Mouse (Mus musculus) heart, embryonic 13.5 days (tissue): ENCODE measurements around the gene Hsdl2. TPM values are rescaled to one million over a fixed set of nuclear protein-coding genes. Genes with fewer than 3 reads are reported as not detected.
A peak's percentile ranks its signal among the peaks of the same experiment; 100 is the strongest.

Experiments used
- ATAC-seq: fragments of 200-750 bp; cut with Nextera tagmentation; 2 replicates; pipeline ENCODE4 v1.8.0; 2017; ENCODE audit warnings: moderate TSS enrichment; ENCODE audit not compliant: insufficient number of reproducible peaks, low FRiP score, low TSS enrichment; ENCODE audit errors: extremely low read depth
- H3K27ac ChIP-seq: fragments of 300-500 bp; sonication (generic); replicated peaks from 2 replicates; pipeline ENCODE4 v1.5.1; 2015; ENCODE audit warnings: moderate library complexity, mild to moderate bottlenecking, inconsistent platforms
- H3K27me3 ChIP-seq: fragments of 300-500 bp; sonication (generic); replicated peaks from 2 replicates; pipeline ENCODE4 v1.6.1; 2015; ENCODE audit warnings: mild to moderate bottlenecking, inconsistent platforms
- H3K36me3 ChIP-seq: fragments of 300-500 bp; sonication (generic); 2 replicates; pipeline ENCODE4 v1.6.1; 2015; ENCODE audit warnings: mild to moderate bottlenecking, inconsistent platforms
- H3K4me1 ChIP-seq: fragments of 300-500 bp; sonication (generic); 2 replicates; pipeline ENCODE4 v1.6.1; 2015; ENCODE audit warnings: inconsistent platforms
- H3K4me2 ChIP-seq: fragments of 300-500 bp; sonication (generic); 2 replicates; pipeline ENCODE4 v1.6.1; 2015; ENCODE audit warnings: inconsistent platforms, mild to moderate bottlenecking, moderate library complexity
- H3K4me3 ChIP-seq: fragments of 300-500 bp; sonication (generic); 2 replicates; pipeline ENCODE4 v1.5.1; 2015; ENCODE audit warnings: moderate library complexity, mild to moderate bottlenecking, inconsistent platforms
- H3K9ac ChIP-seq: fragments of 300-500 bp; sonication (generic); 2 replicates; pipeline ENCODE4 v1.6.1; 2015; ENCODE audit warnings: inconsistent platforms, mild to moderate bottlenecking, moderate library complexity
- H3K9me3 ChIP-seq: fragments of 300-500 bp; sonication (generic); 2 replicates; pipeline ENCODE4 v1.6.1; 2016; ENCODE audit warnings: inconsistent platforms
- WGBS: fragments of 180-500 bp; shearing (Covaris S2); methylation state at CpG from one replicate; pipeline ENCODE4 v1.1.7; 2015; ENCODE audit warnings: mixed read lengths; 5-methylcytosine and 5-hydroxymethylcytosine counted together
- polyA plus RNA-seq: library from polyadenylated mRNA; unstranded; fragments of >200 nt; fragmentation: Nextera tagmentation; extraction: Ambion mirVana; gene quantifications from 2 replicates; pipeline ENCODE4 v1.2.1, GENCODE M21; 2015

Hsdl2 gene
- polyA plus RNA-seq, 1 experiment from 2014 or later = 38.1 TPM

GRCm38 (mm10) chr4:59656061-59656642 is 74.8 kb downstream of the Hsdl2 start:
- no peaks in the 10 kb centered on the region for H3K36me3 ChIP-seq
- WGBS = 74% methylated on average over 5 of the region's 5 CpGs
- no peak overlapping the region for H3K27ac ChIP-seq
- no peak overlapping the region for H3K4me3 ChIP-seq
- ATAC-seq = no peak; the same call in 1 of the 2 replicates
- H3K27me3 ChIP-seq = no peaks in the 10 kb centered on the region
- peaks cover 13% of the 10 kb centered on the region for H3K4me1 ChIP-seq
- no peak overlapping the region for H3K9ac ChIP-seq
- H3K4me2 ChIP-seq = no peak overlapping the region
- H3K9me3 ChIP-seq = no peaks in the 10 kb centered on the region

- Histone ChIP-seq H3K27me3 (no peaks in the 10 kb centered on the region), H3K4me3 (no peak overlapping the region), H3K4me1 (peaks cover 13% of the 10 kb centered on the region), H3K36me3 (peaks cover 4% of the 10 kb centered on the region; the same call in 1 of the 2 replicates), H3K4me2 (no peak overlapping the region), H3K27ac (no peak overlapping the region), H3K9me3 (no peaks in the 10 kb centered on the region), H3K9ac (no peak overlapping the region)
- WGBS = 88% methylated on average over 1 of the region's 1 CpGs
- ATAC-seq = no peak
Measured at GRCm38 (mm10) chr4:59662163-59662562, 80.8 kb downstream of the Hsdl2 start.

DNA sequence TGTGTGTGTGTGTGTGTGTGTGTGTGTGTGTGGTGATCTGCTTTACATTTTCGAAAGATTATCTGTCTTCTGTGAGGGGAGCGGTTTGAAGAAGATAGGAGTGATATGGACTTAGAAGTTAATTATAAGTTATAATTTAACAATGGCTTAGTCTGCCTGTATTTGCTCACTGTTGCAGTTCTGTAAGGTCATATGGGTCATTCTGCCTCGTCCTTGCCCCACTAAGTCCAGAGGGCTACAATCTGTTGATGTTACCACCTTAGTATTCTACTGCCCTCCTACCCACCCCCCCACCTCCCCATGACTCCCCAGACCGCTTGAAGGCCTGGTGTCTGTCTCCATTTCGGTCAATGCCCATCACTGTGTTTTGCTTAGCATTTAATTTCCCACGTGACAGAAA is 82.1 kb downstream of the Hsdl2 start:
- no peak for ATAC-seq
- Histone ChIP-seq H3K27me3 (no peaks in the 10 kb centered on the region), H3K27ac (no peak overlapping the region), H3K36me3 (peaks cover 4% of the 10 kb centered on the region; the same call in 1 of the 2 replicates), H3K4me3 (no peak overlapping the region), H3K4me1 (peaks cover 26% of the 10 kb centered on the region), H3K9ac (no peak overlapping the region), H3K4me2 (no peak overlapping the region), H3K9me3 (no peaks in the 10 kb centered on the region)
- WGBS = 76% methylated on average over 6 of the region's 6 CpGs

DNA sequence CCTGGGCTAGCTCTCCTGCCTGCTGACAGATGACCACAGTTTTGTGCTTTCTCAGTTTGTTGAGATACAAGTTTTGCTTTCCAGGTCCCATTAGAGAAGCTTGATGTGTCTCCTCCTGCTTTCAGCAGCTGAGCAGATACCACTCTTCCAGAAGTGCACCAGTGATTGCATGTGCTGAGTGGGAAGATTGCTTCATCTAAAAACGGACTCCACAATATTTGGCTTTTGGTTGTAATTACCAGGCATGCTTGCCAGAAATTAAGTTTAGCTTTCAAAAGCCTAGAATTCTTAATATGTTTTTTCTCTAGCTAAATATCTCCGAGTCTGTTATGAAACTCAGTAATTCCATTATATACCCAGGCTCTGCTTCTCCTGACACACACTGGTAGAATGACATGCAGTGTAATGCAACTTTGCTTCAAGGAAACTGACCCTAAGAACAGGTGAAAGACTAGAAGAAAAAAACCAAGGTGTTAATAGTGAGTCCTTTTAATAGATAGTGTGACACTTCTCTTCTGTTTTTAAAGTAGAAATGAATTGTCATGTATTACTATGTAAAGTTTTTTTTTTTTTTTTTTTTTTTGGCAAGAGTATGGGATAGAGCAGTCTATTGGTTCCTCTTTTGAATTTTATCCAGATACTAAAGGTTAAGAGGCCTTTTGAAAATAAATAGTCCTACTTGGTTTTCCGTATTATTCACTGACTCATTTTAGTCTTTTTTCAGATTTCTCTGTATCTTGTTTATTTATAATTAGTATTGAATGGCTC is 85.4 kb downstream of the Hsdl2 start:
- H3K9ac ChIP-seq = no peak overlapping the region
- no peaks in the 10 kb centered on the region for H3K36me3 ChIP-seq
- no peak overlapping the region for H3K4me3 ChIP-seq
- no peak overlapping the region for H3K4me2 ChIP-seq
- 0 out of 2 replicates have a peak overlapping the region, but pooled peaks have one; percentile 28 for H3K27ac ChIP-seq
- ATAC-seq = no peak
- H3K27me3 ChIP-seq = no peaks in the 10 kb centered on the region
- H3K9me3 ChIP-seq = no peaks in the 10 kb centered on the region
- peaks cover 42% of the 10 kb centered on the region for H3K4me1 ChIP-seq
- 44% methylated on average over 3 of the region's 3 CpGs for WGBS

DNA sequence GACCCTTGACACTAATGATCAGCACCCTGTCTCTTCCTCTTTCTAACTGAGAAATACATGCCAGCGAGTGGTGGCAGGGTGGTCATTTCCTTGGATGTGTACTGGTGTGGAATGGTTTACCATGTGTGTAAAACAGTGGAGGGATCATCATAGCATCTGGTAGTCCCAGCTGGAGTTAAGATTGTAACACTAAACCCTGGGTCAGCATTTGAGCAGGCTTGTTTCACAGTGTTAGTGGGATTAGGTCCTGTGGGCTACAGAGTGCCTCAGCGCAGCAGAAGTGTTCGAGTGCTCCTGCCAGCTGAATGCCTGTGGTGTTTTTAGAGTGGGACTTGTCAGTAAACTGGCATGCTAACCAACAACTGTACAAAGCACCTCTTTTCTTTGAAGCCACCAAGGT is 86.7 kb downstream of the Hsdl2 start:
- 63% methylated on average over 3 of the region's 3 CpGs for WGBS
- no peaks in the 10 kb centered on the region for H3K27me3 ChIP-seq
- H3K4me1 ChIP-seq = peaks cover 42% of the 10 kb centered on the region
- H3K36me3 ChIP-seq = no peaks in the 10 kb centered on the region
- no peak overlapping the region for H3K4me2 ChIP-seq
- no peak for ATAC-seq
- H3K4me3 ChIP-seq = no peak overlapping the region
- no peak overlapping the region for H3K9ac ChIP-seq
- H3K9me3 ChIP-seq = no peaks in the 10 kb centered on the region
- H3K27ac ChIP-seq = no peak overlapping the region

Other genes starting within 250 kb of the Hsdl2 start
- gene Susd1, start 142.9 kb upstream of the Hsdl2 start, polyA plus RNA-seq = 7.1 and 7.4 TPM in 2 replicates
- 27.1 and 31.0 TPM in 2 replicates for gene Ptbp3, start 32.2 kb upstream of the Hsdl2 start, polyA plus RNA-seq
- 20.5 and 23.9 TPM in 2 replicates for gene E130308A19Rik, start 44.6 kb downstream of the Hsdl2 start, polyA plus RNA-seq
- 39.0 and 41.7 TPM in 2 replicates for gene Inip, start 220.0 kb downstream of the Hsdl2 start, polyA plus RNA-seq
- 4.1 and 4.4 TPM in 2 replicates for gene Snx30, start 224.3 kb downstream of the Hsdl2 start, polyA plus RNA-seq